15 mouse cellular contexts compared by ENCODE assay signal in genomic region chr10:19216240-19216639, GRCm38 (mm10).
"Had no signal": no experiment of that assay in that cellular context is flagged by ENCODE, and none has a peak within 500 bp of the region (broad histone marks: within the 10 kb centered on the region; RNA-seq: fewer than 3 reads in every experiment).

No protein-coding gene starts in this region.

- H3K4me1 ChIP-seq: neural tube, embryonic 15.5 days; stomach, embryonic 15.5 days had no signal

- H3K9ac ChIP-seq: neural tube, embryonic 15.5 days; stomach, embryonic 15.5 days had no signal

- H3K27me3 ChIP-seq: neural tube, embryonic 15.5 days; stomach, embryonic 15.5 days had no signal

- H3K9me3 ChIP-seq: neural tube, embryonic 15.5 days; stomach, embryonic 15.5 days had no signal

- H3K27ac ChIP-seq: neural tube, embryonic 15.5 days; stomach, embryonic 15.5 days; stomach, postnatal 0 days had no signal

- H3K36me3 ChIP-seq: neural tube, embryonic 15.5 days; stomach, embryonic 15.5 days had no signal

- H3K4me2 ChIP-seq: neural tube, embryonic 15.5 days; stomach, embryonic 15.5 days had no signal

- DNase-seq: retina, postnatal 1 day; right cerebral cortex, adult 18-20 months; right cerebral cortex, postnatal 14 days; right cerebral cortex, postnatal 25 days; right cerebral cortex, postnatal 4 days; spleen, adult 18-20 months; thymus, adult 18-20 months; thymus, adult 2 months; thymus, postnatal 14 days; thymus, postnatal 25 days; thymus, postnatal 36 days; thymus, postnatal 4 days had no signal

- H3K4me3 ChIP-seq: neural tube, embryonic 15.5 days; stomach, embryonic 15.5 days had no signal
